Mouse (Mus musculus): ENCODE results near the gene Hrh1.

GRCm38 (mm10) chr6:114455267-114455666 is 57.5 kb downstream of the Hrh1 start:
- TF ChIP-seq CTCF (IDR thresholded peaks at IDR 0.05; ENCODE audit: extremely low read depth, insufficient read length, insufficient replicate concordance, low read depth, low read length) (no peak), POLR2A (IDR thresholded peaks at IDR 0.05; ENCODE audit: low read depth, low read length) (no peak)
